Mouse (Mus musculus) embryonic facial prominence, embryonic 15.5 days (tissue): ENCODE data around the gene Sctr. TPM values are rescaled to one million over a fixed set of nuclear protein-coding genes. Genes with fewer than 3 reads are reported as not detected.
A peak's percentile ranks its signal among the peaks of the same experiment; 100 is the strongest.

Source experiments
- ATAC-seq: fragments of 200-750 bp; cut with Nextera tagmentation; 2 replicates; pipeline ENCODE4 v1.8.0; 2017; ENCODE audit warnings: low read depth, moderate TSS enrichment; ENCODE audit not compliant: insufficient number of reproducible peaks, low FRiP score, low TSS enrichment
- H3K27ac ChIP-seq: fragments of 300-500 bp; sonication (generic); replicated peaks from 2 replicates; pipeline ENCODE4 v1.5.1; 2015; ENCODE audit warnings: mild to moderate bottlenecking, inconsistent platforms
- H3K27me3 ChIP-seq: fragments of 300-500 bp; sonication (generic); 2 replicates; pipeline ENCODE4 v1.6.1; 2015; ENCODE audit warnings: inconsistent platforms
- H3K36me3 ChIP-seq: fragments of 300-500 bp; sonication (generic); 2 replicates; pipeline ENCODE4 v1.6.1; 2015; ENCODE audit warnings: mild to moderate bottlenecking, inconsistent platforms
- H3K4me1 ChIP-seq: fragments of 300-500 bp; sonication (generic); 2 replicates; pipeline ENCODE4 v1.6.1; 2015; ENCODE audit warnings: inconsistent platforms
- H3K4me2 ChIP-seq: fragments of 300-500 bp; sonication (generic); replicated peaks from 2 replicates; pipeline ENCODE4 v1.6.1; 2015; ENCODE audit warnings: mild to moderate bottlenecking, inconsistent platforms
- H3K4me3 ChIP-seq: fragments of 300-500 bp; sonication (generic); replicated peaks from 2 replicates; pipeline ENCODE4 v1.5.1; 2015; ENCODE audit warnings: mild to moderate bottlenecking, inconsistent platforms
- H3K9ac ChIP-seq: fragments of 300-500 bp; sonication (generic); 2 replicates; pipeline ENCODE4 v1.6.1; 2015; ENCODE audit warnings: inconsistent platforms
- H3K9me3 ChIP-seq: fragments of 300-500 bp; sonication (generic); replicated peaks from 2 replicates; pipeline ENCODE4 v1.6.1; 2016; ENCODE audit warnings: inconsistent platforms
- WGBS: fragments of 180-500 bp; shearing (Covaris S2); methylation state at CpG from one replicate; pipeline ENCODE4 v1.1.7; 2015; 5-methylcytosine and 5-hydroxymethylcytosine counted together
- polyA plus RNA-seq: library from polyadenylated mRNA; unstranded; fragments of >200 nt; fragmentation: Nextera tagmentation; extraction: Ambion mirVana; gene quantifications from 2 replicates; pipeline ENCODE4 v1.2.1, GENCODE M21; 2015

Sctr gene
- polyA plus RNA-seq, 1 experiment from 2014 or later, result 0.20 TPM

DNA sequence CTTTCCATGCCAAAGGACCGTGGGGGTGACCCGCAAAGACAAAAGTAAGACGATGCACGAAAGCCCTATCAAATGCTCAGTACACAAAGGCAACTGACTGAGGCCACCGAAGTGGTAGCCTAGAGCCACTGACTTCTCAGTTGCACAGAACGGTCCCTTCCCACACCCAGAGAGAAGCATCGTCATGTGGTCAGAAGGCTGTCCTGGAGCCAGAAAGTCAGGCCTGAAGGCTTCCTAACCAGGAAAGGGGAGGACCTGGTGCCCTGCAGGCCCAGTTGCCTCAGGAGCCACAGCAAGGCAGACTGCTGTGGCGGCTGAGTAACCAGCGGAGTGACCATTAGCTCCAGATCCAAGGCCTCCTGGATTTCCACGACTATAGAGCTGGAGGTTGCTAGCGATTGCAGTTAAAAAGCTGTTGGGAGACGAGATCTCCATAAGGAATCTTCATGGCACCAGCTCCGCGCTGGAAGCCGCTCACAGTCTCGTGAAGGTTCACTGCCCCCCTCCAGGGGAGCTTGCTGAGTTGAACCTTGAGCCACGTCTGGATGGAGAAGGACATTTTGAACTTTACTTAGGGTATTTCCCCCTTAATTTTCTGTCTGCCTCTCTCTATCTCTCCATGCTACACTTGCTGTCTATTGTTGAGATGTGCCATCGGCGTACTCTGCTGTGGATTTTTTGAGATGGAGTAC, 103.2 kb downstream of the Sctr start:
- Histone ChIP-seq H3K27ac (no peak overlapping the region), H3K36me3 (peaks cover 21% of the 10 kb centered on the region), H3K4me2 (no peak overlapping the region), H3K27me3 (no peaks in the 10 kb centered on the region), H3K9me3 (peaks cover 5% of the 10 kb centered on the region; the same call in 1 of the 2 replicates), H3K4me3 (no peak overlapping the region), H3K4me1 (no peaks in the 10 kb centered on the region), H3K9ac (no peak overlapping the region)
- no peak for ATAC-seq
- WGBS, result 90% methylated on average over 19 of the region's 19 CpGs

DNA sequence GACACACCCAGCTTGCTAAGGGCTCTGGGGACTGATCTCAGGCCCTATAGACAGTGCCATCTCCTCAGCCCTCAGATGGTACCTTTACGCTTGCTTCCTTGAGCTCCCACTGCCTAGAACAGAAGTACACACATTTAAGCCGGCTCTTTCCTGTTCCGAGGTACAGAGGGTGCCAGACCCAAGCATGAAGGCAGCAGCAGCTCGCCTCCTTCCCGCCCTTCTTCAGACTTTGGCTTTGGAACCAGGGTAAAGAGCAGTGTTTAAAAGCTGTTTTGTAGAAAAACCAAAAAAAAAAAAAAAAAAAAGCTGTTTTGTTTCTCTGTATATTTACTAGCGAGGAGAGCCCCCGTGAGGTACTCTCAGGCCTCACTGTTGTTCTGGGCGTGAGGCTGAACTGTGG, 105.1 kb downstream of the Sctr start:
- Histone ChIP-seq H3K27ac (peak overlapping the region; percentile 69), H3K9me3 (peaks cover 5% of the 10 kb centered on the region; the same call in 1 of the 2 replicates), H3K9ac (no peak overlapping the region), H3K4me1 (no peaks in the 10 kb centered on the region), H3K27me3 (no peaks in the 10 kb centered on the region), H3K4me3 (no peak overlapping the region), H3K4me2 (no peak overlapping the region), H3K36me3 (peaks cover 35% of the 10 kb centered on the region)
- 81% methylated on average over 8 of the region's 8 CpGs for WGBS
- no peak for ATAC-seq

- no peak overlapping the region for H3K4me3 ChIP-seq
- WGBS, result 82% methylated on average over 12 of the region's 12 CpGs
- H3K4me1 ChIP-seq, result peaks cover 6% of the 10 kb centered on the region; the same call in 1 of the 2 replicates
- H3K9ac ChIP-seq, result no peak overlapping the region
- no peaks in the 10 kb centered on the region for H3K27me3 ChIP-seq
- peak overlapping the region; percentile 69 for H3K27ac ChIP-seq
- H3K36me3 ChIP-seq, result peaks cover 36% of the 10 kb centered on the region
- no peak overlapping the region for H3K4me2 ChIP-seq
- ATAC-seq, result no peak
- peaks cover 5% of the 10 kb centered on the region; the same call in 1 of the 2 replicates for H3K9me3 ChIP-seq
Observed at GRCm38 (mm10) chr1:120112251-120113187, 105.8 kb downstream of the Sctr start.

Other genes starting within 250 kb of the Sctr start
- 6.6 and 7.0 TPM in 2 replicates for gene Ptpn4, start 169.3 kb upstream of the Sctr start, polyA plus RNA-seq
- 8.1 TPM in 2 replicates for gene Tmem177, start 93.7 kb upstream of the Sctr start, polyA plus RNA-seq
- 0.55 and 1.5 TPM in 2 replicates for gene Cfap221, start 9.7 kb upstream of the Sctr start, polyA plus RNA-seq
- 9.9 and 11.4 TPM in 2 replicates for gene Tmem37, start 67.2 kb downstream of the Sctr start, polyA plus RNA-seq
- 797 and 816 TPM in 2 replicates for gene Dbi, start 114.2 kb downstream of the Sctr start, polyA plus RNA-seq
- 17.9 and 19.1 TPM in 2 replicates for gene 3110009E18Rik, start 114.3 kb downstream of the Sctr start, polyA plus RNA-seq